ENCODE assay signal across 8 mouse cellular contexts in genomic region chr3:68495736-68496242, GRCm38 (mm10).
A peak's percentile ranks its signal among the peaks of the same experiment; 100 is the strongest.
DNase-seq lines count a peak whose midpoint lies in the region; ATAC-seq and TF ChIP-seq lines count a peak whose summit lies in the region.

No protein-coding gene starts in this region.

- DNase-seq in heart, adult 2 months, result peak; percentile 31 to 41
- DNase-seq in heart, postnatal 36 days, result no peak
- DNase-seq in gastrocnemius, postnatal 14 days, result no peak
- DNase-seq in spleen, postnatal 10 days (ENCODE audit: low spot score in 2 of 2), result no peak

- no peak for TF ChIP-seq POLR2A in heart, adult 2 months (IDR thresholded peaks at IDR 0.05; ENCODE audit: insufficient read depth, low read depth, low read length)
- no peak for TF ChIP-seq POLR2A in cortical plate, adult 2 months (IDR thresholded peaks at IDR 0.05; ENCODE audit: extremely low read depth, insufficient read depth, low read length)

- H3K36me3 ChIP-seq in heart, adult 2 months (ENCODE audit: control insufficient read depth, insufficient read depth, low read length), result peaks cover 10% of the 10 kb centered on the region
- no peaks in the 10 kb centered on the region for H3K36me3 ChIP-seq in heart, embryonic 16.5 days (ENCODE audit: control insufficient read depth, insufficient read depth)
- H3K36me3 ChIP-seq in limb, embryonic 12.5 days, result no peaks in the 10 kb centered on the region
- no peaks in the 10 kb centered on the region for H3K36me3 ChIP-seq in neural tube, embryonic 13.5 days

- 0 out of 2 replicates have a peak, but pooled peaks have one; percentile 43 for TF ChIP-seq EP300 in heart, adult 2 months (IDR thresholded peaks at IDR 0.05; ENCODE audit: insufficient read depth, low read depth, low read length)

- WGBS in heart, adult 2 months, result 8% methylated on average over 9 of the region's 9 CpGs
- 4% methylated on average over 9 of the region's 9 CpGs for WGBS in heart, embryonic 16.5 days
- 3% methylated on average over 9 of the region's 9 CpGs for WGBS in limb, embryonic 12.5 days
- 3% methylated on average over 9 of the region's 9 CpGs for WGBS in neural tube, embryonic 13.5 days

- no peaks in the 10 kb centered on the region for H3K27me3 ChIP-seq in heart, adult 2 months (ENCODE audit: control insufficient read depth, insufficient read depth, low read length)
- no peaks in the 10 kb centered on the region for H3K27me3 ChIP-seq in heart, embryonic 16.5 days (ENCODE audit: control insufficient read depth, insufficient read depth, low read length)
- H3K27me3 ChIP-seq in limb, embryonic 12.5 days, result peaks cover 22% of the 10 kb centered on the region
- peaks cover 10% of the 10 kb centered on the region; the same call in 1 of the 2 replicates for H3K27me3 ChIP-seq in neural tube, embryonic 13.5 days

- peaks cover 2% of the 10 kb centered on the region for H3K79me2 ChIP-seq in heart, adult 2 months (replicated peaks; ENCODE audit: control insufficient read depth, insufficient read depth, low read length)

- intact Hi-C loops in heart, adult 2 months (cut with DNase I), result loop anchor here (2.0 kb wide), 2 partner anchors 13 to 47 kb away; no protein-coding TSS in a partner anchor
- intact Hi-C loops in heart, postnatal 36 days (cut with DNase I), result loop anchor here (2.0 to 10.0 kb wide), 4 partner anchors 13 to 509 kb away; partner anchors contain the start of genes Ift80 and Smc4
- intact Hi-C loops in gastrocnemius, postnatal 14 days (cut with DNase I; ENCODE audit: low total_unique reads), result no loop called here

- peaks cover 11% of the 10 kb centered on the region for H3K4me1 ChIP-seq in heart, adult 2 months (ENCODE audit: control insufficient read depth, insufficient read depth, low read length)
- no peaks in the 10 kb centered on the region for H3K4me1 ChIP-seq in cortical plate, adult 2 months (ENCODE audit: control insufficient read depth, insufficient read depth, low read length)
- H3K4me1 ChIP-seq in heart, embryonic 16.5 days (ENCODE audit: control insufficient read depth, insufficient read depth, low read length), result peaks cover 42% of the 10 kb centered on the region
- H3K4me1 ChIP-seq in limb, embryonic 12.5 days (replicated peaks), result peaks cover 38% of the 10 kb centered on the region
- peaks cover 43% of the 10 kb centered on the region for H3K4me1 ChIP-seq in neural tube, embryonic 13.5 days (replicated peaks)

- no peak for TF ChIP-seq CTCF in heart, adult 2 months (IDR thresholded peaks at IDR 0.05)
- no peak for TF ChIP-seq CTCF in cortical plate, adult 2 months (IDR thresholded peaks at IDR 0.05; ENCODE audit: extremely low read depth, insufficient read depth, low read length)

- H3K4me3 ChIP-seq in heart, adult 2 months, result peak overlapping the region; percentile 88
- H3K4me3 ChIP-seq in cortical plate, adult 2 months (ENCODE audit: insufficient read depth, low read length), result peak overlapping the region; percentile 98
- H3K4me3 ChIP-seq in heart, embryonic 16.5 days (ENCODE audit: low read length), result peak overlapping the region; percentile 87
- H3K4me3 ChIP-seq in limb, embryonic 12.5 days (replicated peaks), result peak overlapping the region; percentile 74
- H3K4me3 ChIP-seq in neural tube, embryonic 13.5 days, result peak overlapping the region; percentile 68

- H3K4me2 ChIP-seq in heart, embryonic 16.5 days (ENCODE audit: low read depth, low read length), result peak overlapping the region; percentile 97
- peak overlapping the region; percentile 98 for H3K4me2 ChIP-seq in limb, embryonic 12.5 days
- H3K4me2 ChIP-seq in neural tube, embryonic 13.5 days, result peak overlapping the region; percentile 95

- no peak for ATAC-seq in heart, embryonic 16.5 days (replicated peaks; ENCODE audit: extremely low read depth, insufficient read depth, low FRiP score)
- ATAC-seq in limb, embryonic 12.5 days (ENCODE audit: insufficient number of reproducible peaks, insufficient read depth, low FRiP score, low TSS enrichment, low read depth), result no peak
- ATAC-seq in neural tube, embryonic 13.5 days (ENCODE audit: low read depth), result no peak

- no peaks in the 10 kb centered on the region for H3K9me3 ChIP-seq in heart, embryonic 16.5 days (replicated peaks; ENCODE audit: control insufficient read depth, low read length)
- no peaks in the 10 kb centered on the region for H3K9me3 ChIP-seq in limb, embryonic 12.5 days
- no peaks in the 10 kb centered on the region for H3K9me3 ChIP-seq in neural tube, embryonic 13.5 days

- H3K27ac ChIP-seq in heart, adult 2 months, result peak overlapping the region; percentile 97
- no peak overlapping the region for H3K27ac ChIP-seq in cortical plate, adult 2 months (ENCODE audit: insufficient read depth, low read length)
- peak overlapping the region; percentile 99 for H3K27ac ChIP-seq in heart, embryonic 16.5 days (ENCODE audit: low read length)
- H3K27ac ChIP-seq in limb, embryonic 12.5 days, result peak overlapping the region; percentile 78
- H3K27ac ChIP-seq in neural tube, embryonic 13.5 days (replicated peaks), result peak overlapping the region; percentile 85

- peak overlapping the region; percentile 17; the same call in 1 of the 2 replicates for H3K9ac ChIP-seq in heart, adult 2 months (ENCODE audit: low read depth, low read length)
- H3K9ac ChIP-seq in heart, embryonic 16.5 days (ENCODE audit: low read length), result peak overlapping the region; percentile 97
- H3K9ac ChIP-seq in limb, embryonic 12.5 days (replicated peaks), result peak overlapping the region; percentile 81
- H3K9ac ChIP-seq in neural tube, embryonic 13.5 days, result peak overlapping the region; percentile 83

Comparison
In these comparisons a context has a peak if more than half of its experiments do, and no peak if none do; other contexts are left out.
1. DNase-seq: peak in heart, adult 2 months (2 of 2); none in heart, postnatal 36 days (0 of 2), gastrocnemius, postnatal 14 days (single experiment) and spleen, postnatal 10 days (0 of 2).
2. H3K9ac ChIP-seq: peak in every context shown above with its lines; median percentile 97 in heart, embryonic 16.5 days; 83 in neural tube, embryonic 13.5 days; 81 in limb, embryonic 12.5 days; 17 in heart, adult 2 months.
3. Peak in every context shown above with its lines, with median percentiles within 50 percentile points of each other: H3K4me3 ChIP-seq and H3K4me2 ChIP-seq.